Mouse (Mus musculus): ENCODE data around the gene Kcnmb1.

- TF ChIP-seq POLR2A (IDR thresholded peaks at IDR 0.05; ENCODE audit: borderline replicate concordance, extremely low read depth, insufficient read depth, insufficient read length, poor library complexity, severe bottlenecking) (no peak), CTCF (IDR thresholded peaks at IDR 0.05; ENCODE audit: borderline replicate concordance, extremely low read depth, insufficient read depth, insufficient read length) (no peak)
Observed at GRCm38 (mm10) chr11:33951155-33951554, 11.7 kb upstream of the Kcnmb1 start.

All from brain, embryonic 14.5 days (tissue).